ENCODE assay signal across 8 mouse cellular contexts in the genomic region with DNA sequence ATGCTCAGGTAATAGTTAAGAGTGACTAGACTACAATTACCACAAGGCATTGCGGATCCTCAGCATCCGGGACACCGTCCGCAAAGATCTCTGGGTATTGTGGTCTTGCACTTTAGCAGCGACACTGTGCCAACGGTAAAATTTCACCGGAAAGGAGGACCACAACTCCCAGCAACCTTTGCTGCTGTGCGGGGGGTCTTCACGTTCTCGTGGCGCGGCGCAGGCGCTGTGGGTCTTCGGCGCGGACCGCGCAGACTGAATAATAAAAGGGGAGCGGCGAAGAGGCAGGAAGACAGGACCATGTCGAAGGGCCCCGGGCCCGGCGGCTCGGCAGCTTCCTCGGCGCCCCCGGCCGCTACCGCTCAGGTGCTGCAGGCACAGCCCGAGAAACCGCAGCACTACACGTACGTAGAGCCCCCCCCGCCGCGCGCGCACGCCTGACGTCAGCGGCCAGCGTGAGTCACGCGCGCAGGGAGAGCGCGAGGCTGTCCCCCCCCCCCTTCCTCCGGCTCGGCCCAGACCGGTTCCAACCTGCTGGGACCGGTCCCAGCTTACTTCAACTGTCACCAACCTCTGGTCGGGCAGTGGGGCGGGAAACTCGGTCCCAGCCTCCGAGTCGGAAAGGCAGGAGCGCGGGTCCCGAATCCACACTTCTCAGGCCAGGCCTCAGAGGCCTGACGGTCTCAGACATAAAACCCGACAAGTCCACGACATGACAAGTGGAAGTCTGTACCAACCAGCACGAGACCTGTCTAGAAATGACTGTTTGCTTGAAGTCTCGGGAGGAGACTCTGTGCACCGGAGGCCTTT. TPM values are rescaled to one million over a fixed set of nuclear protein-coding genes. Genes with fewer than 3 reads are reported as not detected.
DNase-seq lines count a peak whose midpoint lies in the region; ATAC-seq and TF ChIP-seq lines count a peak whose summit lies in the region.

Gene Unk (plus strand): TSS at position 235 of the 810 bp plus-strand sequence.

- no peak for TF ChIP-seq POLR2A in bone marrow macrophage, adult 2 months (IDR thresholded peaks at IDR 0.05; ENCODE audit: borderline replicate concordance, low read depth, low read length)
- TF ChIP-seq POLR2A in embryonic fibroblast, embryonic 13.5 days (IDR thresholded peaks at IDR 0.05; ENCODE audit: low read depth, low read length), result peak; percentile 81

- WGBS in kidney, embryonic 14.5 days, result under 1% methylated on average over 62 of the region's 67 CpGs
- WGBS in limb, embryonic 15.5 days, result 0% methylated on average over 63 of the region's 67 CpGs

- peak; percentile 95 for ATAC-seq in kidney, embryonic 14.5 days (ENCODE audit: low FRiP score, low TSS enrichment)
- peak; percentile 96 for ATAC-seq in limb, embryonic 15.5 days (ENCODE audit: insufficient number of reproducible peaks, low FRiP score, low TSS enrichment, low read depth)

- H3K4me1 ChIP-seq in bone marrow macrophage, adult 2 months (ENCODE audit: control insufficient read depth, insufficient read depth, low read length), result peaks cover 33% of the 10 kb centered on the region
- H3K4me1 ChIP-seq in embryonic fibroblast, embryonic 13.5 days (ENCODE audit: control insufficient read depth, insufficient read depth, low read length), result no peaks in the 10 kb centered on the region
- peaks cover 18% of the 10 kb centered on the region for H3K4me1 ChIP-seq in kidney, embryonic 14.5 days (ENCODE audit: control insufficient read depth, insufficient read depth, low read length)
- peaks cover 19% of the 10 kb centered on the region for H3K4me1 ChIP-seq in limb, embryonic 15.5 days

- H3K9ac ChIP-seq in kidney, embryonic 14.5 days (ENCODE audit: low read depth, low read length), result peak within 1 kb of the TSS; percentile 86
- H3K9ac ChIP-seq in limb, embryonic 15.5 days, result peak within 1 kb of the TSS; percentile 89

- peak within 1 kb of the TSS; percentile 90 for H3K27ac ChIP-seq in bone marrow macrophage, adult 2 months (ENCODE audit: insufficient read depth, low read depth, low read length)
- peak within 1 kb of the TSS; percentile 97 for H3K27ac ChIP-seq in embryonic fibroblast, embryonic 13.5 days (ENCODE audit: insufficient read depth, low read length)
- H3K27ac ChIP-seq in kidney, embryonic 14.5 days (ENCODE audit: low read depth, low read length), result peak within 1 kb of the TSS; percentile 97
- peak within 1 kb of the TSS; percentile 100 for H3K27ac ChIP-seq in limb, embryonic 15.5 days

- peak; percentile 99 for DNase-seq in A20 (ENCODE audit: low read depth, low spot score)
- DNase-seq in heart, adult 9 months (ENCODE audit: low spot score in 2 of 2), result peak; percentile 96 to 99
- DNase-seq in monocyte, adult 2 months (ENCODE audit: low read depth in 1 of 2, low spot score in 2 of 2), result peak; percentile 90 to 94
- peak; percentile 97 to 99 for DNase-seq in spleen, postnatal 36 days (ENCODE audit: low spot score in 2 of 2)

- no peak for TF ChIP-seq CTCF in bone marrow macrophage, adult 2 months (IDR thresholded peaks at IDR 0.05; ENCODE audit: low read depth, low read length)
- TF ChIP-seq CTCF in embryonic fibroblast, embryonic 13.5 days (IDR thresholded peaks at IDR 0.05; ENCODE audit: borderline replicate concordance, insufficient read depth, low read length), result no peak

- H3K36me3 ChIP-seq in kidney, embryonic 14.5 days (ENCODE audit: control insufficient read depth, insufficient read depth, low read length), result peaks cover 11% of the 10 kb centered on the region
- peaks cover 3% of the 10 kb centered on the region; the same call in 1 of the 2 replicates for H3K36me3 ChIP-seq in limb, embryonic 15.5 days

- H3K27me3 ChIP-seq in kidney, embryonic 14.5 days (ENCODE audit: control insufficient read depth, insufficient read depth, low read length), result no peaks in the 10 kb centered on the region
- no peaks in the 10 kb centered on the region for H3K27me3 ChIP-seq in limb, embryonic 15.5 days

- H3K4me2 ChIP-seq in kidney, embryonic 14.5 days (replicated peaks; ENCODE audit: low read depth, low read length), result peak within 1 kb of the TSS; percentile 87
- peak within 1 kb of the TSS; percentile 79 for H3K4me2 ChIP-seq in limb, embryonic 15.5 days

- H3K9me3 ChIP-seq in kidney, embryonic 14.5 days (ENCODE audit: control insufficient read depth, low read length), result no peaks in the 10 kb centered on the region
- H3K9me3 ChIP-seq in limb, embryonic 15.5 days, result no peaks in the 10 kb centered on the region

- H3K4me3 ChIP-seq in bone marrow macrophage, adult 2 months (ENCODE audit: insufficient read depth, low read length), result peak within 1 kb of the TSS; percentile 71
- H3K4me3 ChIP-seq in embryonic fibroblast, embryonic 13.5 days (ENCODE audit: insufficient read depth, low read length), result peak within 1 kb of the TSS; percentile 62
- peak within 1 kb of the TSS; percentile 66 for H3K4me3 ChIP-seq in kidney, embryonic 14.5 days (ENCODE audit: low read length)
- H3K4me3 ChIP-seq in limb, embryonic 15.5 days, result peak within 1 kb of the TSS; percentile 80

RNA-seq across cellular contexts. Expression of gene Unk, which starts in this region (rescaled TPM):
- polyA plus RNA-seq in bone marrow macrophage, adult 2 months (2012; ENCODE audit: insufficient read depth, insufficient read length, missing spikeins), result 24.9 and 28.1 TPM in 2 replicates
- 16.9 and 18.8 TPM in 2 replicates for polyA plus RNA-seq in embryonic fibroblast, embryonic 13.5 days (2011; ENCODE audit: insufficient read length, low read depth, missing spikeins)
- 24.4 and 37.2 TPM in 2 replicates for polyA plus RNA-seq in kidney, embryonic 14.5 days (2014; fragmentation: Nextera tagmentation; extraction: Ambion mirVana)
- 34.7 and 35.1 TPM in 2 replicates for polyA plus RNA-seq in limb, embryonic 15.5 days (2015; fragmentation: Nextera tagmentation; extraction: Ambion mirVana)

Comparison
In these comparisons a context has a peak if more than half of its experiments do, and no peak if none do; other contexts are left out.
1. Peak in every context shown above with its lines: DNase-seq, ATAC-seq, H3K4me3 ChIP-seq and H3K27ac ChIP-seq.